Comparison of ENCODE assay signal across 8 mouse cellular contexts in the genomic region with DNA sequence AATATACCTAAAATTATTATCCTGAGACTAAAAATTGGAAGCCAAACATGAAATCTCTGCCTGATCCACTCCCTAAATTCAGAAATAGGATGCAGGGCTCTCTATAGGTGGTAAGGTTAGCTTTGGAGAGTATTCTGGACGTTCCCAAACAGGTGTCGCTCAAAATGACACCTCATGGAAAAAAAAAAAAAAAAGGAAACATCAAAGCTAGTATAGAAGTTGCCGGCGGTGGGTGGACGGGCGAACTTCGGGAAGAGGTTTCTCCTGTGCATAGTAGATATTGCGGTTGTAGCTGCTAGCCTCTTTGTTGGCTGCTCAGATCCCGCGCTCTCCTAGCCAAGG. TPM values are rescaled to one million over a fixed set of nuclear protein-coding genes. Genes with fewer than 3 reads are reported as not detected.
DNase-seq lines count a peak whose midpoint lies in the region; ATAC-seq and TF ChIP-seq lines count a peak whose summit lies in the region.

No protein-coding gene starts in this region.

- no peaks in the 10 kb centered on the region for H3K36me3 ChIP-seq in heart, embryonic 13.5 days
- H3K36me3 ChIP-seq in ES-Bruce4 (ENCODE audit: control insufficient read depth, insufficient read depth, low read length, poor library complexity, severe bottlenecking): no peaks in the 10 kb centered on the region
- no peaks in the 10 kb centered on the region for H3K36me3 ChIP-seq in forebrain, embryonic 16.5 days (ENCODE audit: control insufficient read depth, insufficient read depth)
- no peaks in the 10 kb centered on the region for H3K36me3 ChIP-seq in liver, postnatal 0 days (replicated peaks; ENCODE audit: insufficient read depth, low read length)

- H3K4me2 ChIP-seq in heart, embryonic 13.5 days: peak overlapping the region; percentile 71
- H3K4me2 ChIP-seq in forebrain, embryonic 16.5 days (ENCODE audit: low read length): peak overlapping the region; percentile 57
- peak overlapping the region; percentile 82 for H3K4me2 ChIP-seq in liver, postnatal 0 days (ENCODE audit: low read depth, low read length)

- peak overlapping the region; percentile 83 for H3K4me3 ChIP-seq in heart, embryonic 13.5 days
- peak overlapping the region; percentile 93 for H3K4me3 ChIP-seq in ES-Bruce4 (ENCODE audit: low read depth, low read length)
- peak overlapping the region; percentile 76 for H3K4me3 ChIP-seq in forebrain, embryonic 16.5 days (replicated peaks; ENCODE audit: low read length)
- peak overlapping the region; percentile 66 for H3K4me3 ChIP-seq in liver, postnatal 0 days (ENCODE audit: low read depth, low read length)

- no peaks in the 10 kb centered on the region for H3K9me3 ChIP-seq in heart, embryonic 13.5 days
- H3K9me3 ChIP-seq in ES-Bruce4 (replicated peaks; ENCODE audit: control insufficient read depth, insufficient read depth, low read length, poor library complexity, severe bottlenecking): no peaks in the 10 kb centered on the region
- no peaks in the 10 kb centered on the region for H3K9me3 ChIP-seq in forebrain, embryonic 16.5 days (ENCODE audit: control insufficient read depth, low read length)
- no peaks in the 10 kb centered on the region for H3K9me3 ChIP-seq in liver, postnatal 0 days (ENCODE audit: low read length)

- H3K4me1 ChIP-seq in heart, embryonic 13.5 days: peaks cover 24% of the 10 kb centered on the region
- H3K4me1 ChIP-seq in ES-Bruce4 (ENCODE audit: control insufficient read depth, insufficient read depth, low read length): no peaks in the 10 kb centered on the region
- peaks cover 26% of the 10 kb centered on the region for H3K4me1 ChIP-seq in forebrain, embryonic 16.5 days (replicated peaks; ENCODE audit: control insufficient read depth, insufficient read depth, low read length)
- H3K4me1 ChIP-seq in liver, postnatal 0 days (ENCODE audit: insufficient read depth): peaks cover 24% of the 10 kb centered on the region

- TF ChIP-seq CTCF in ES-Bruce4 (IDR thresholded peaks at IDR 0.05; ENCODE audit: low read depth, low read length): no peak
- TF ChIP-seq CTCF in liver, postnatal 0 days (IDR thresholded peaks at IDR 0.05; ENCODE audit: low read depth): no peak

- H3K27me3 ChIP-seq in heart, embryonic 13.5 days (replicated peaks): no peaks in the 10 kb centered on the region
- no peaks in the 10 kb centered on the region for H3K27me3 ChIP-seq in ES-Bruce4 (ENCODE audit: control insufficient read depth, insufficient read depth, low read length, poor library complexity, severe bottlenecking)
- no peaks in the 10 kb centered on the region for H3K27me3 ChIP-seq in forebrain, embryonic 16.5 days (replicated peaks; ENCODE audit: control insufficient read depth, insufficient read depth, low read length)
- H3K27me3 ChIP-seq in liver, postnatal 0 days (ENCODE audit: insufficient read depth, low read length): no peaks in the 10 kb centered on the region

- peak overlapping the region; percentile 99 for H3K27ac ChIP-seq in heart, embryonic 13.5 days (replicated peaks)
- peak overlapping the region; percentile 92 for H3K27ac ChIP-seq in ES-Bruce4 (ENCODE audit: insufficient read depth, low read length)
- peak overlapping the region; percentile 99 for H3K27ac ChIP-seq in forebrain, embryonic 16.5 days (ENCODE audit: low read length)
- H3K27ac ChIP-seq in liver, postnatal 0 days (ENCODE audit: low read depth): peak overlapping the region; percentile 94

- WGBS in heart, embryonic 13.5 days: 1% methylated on average over 10 of the region's 10 CpGs
- WGBS in forebrain, embryonic 16.5 days: 0% methylated on average over 10 of the region's 10 CpGs
- under 1% methylated on average over 10 of the region's 10 CpGs for WGBS in liver, postnatal 0 days (ENCODE audit: insufficient replicate concordance)

- peak overlapping the region; percentile 95 for H3K9ac ChIP-seq in heart, embryonic 13.5 days
- H3K9ac ChIP-seq in ES-Bruce4 (ENCODE audit: low read depth, poor library complexity, severe bottlenecking): peak overlapping the region; percentile 86
- peak overlapping the region; percentile 93 for H3K9ac ChIP-seq in forebrain, embryonic 16.5 days (replicated peaks; ENCODE audit: low read depth, low read length)
- H3K9ac ChIP-seq in liver, postnatal 0 days (replicated peaks): peak overlapping the region; percentile 80

- ATAC-seq in heart, embryonic 13.5 days (ENCODE audit: extremely low read depth, insufficient number of reproducible peaks, low FRiP score, low TSS enrichment): no peak
- ATAC-seq in forebrain, embryonic 16.5 days: no peak
- no peak for ATAC-seq in liver, postnatal 0 days
- ATAC-seq in erythroid progenitor cell, adult 5-6 weeks (replicated peaks; ENCODE audit: low FRiP score, poor library complexity, severe bottlenecking): no peak

- TF ChIP-seq EP300 in ES-Bruce4 (IDR thresholded peaks at IDR 0.05; ENCODE audit: insufficient read depth, low read depth, low read length): no peak
- no peak for TF ChIP-seq EP300 in liver, postnatal 0 days (IDR thresholded peaks at IDR 0.05; ENCODE audit: low read depth)

- TF ChIP-seq POLR2A in ES-Bruce4 (IDR thresholded peaks at IDR 0.05; ENCODE audit: insufficient read depth, low read length): no peak

- no peak for DNase-seq in heart, adult 18-20 months
- DNase-seq in liver, postnatal 0 days: no peak
- DNase-seq in adrenal gland, adult 18-20 months (ENCODE audit: low spot score in 2 of 2): no peak
- DNase-seq in gastrocnemius, adult 8-10 months (ENCODE audit: low spot score in 2 of 2): no peak

RNA-seq across cellular contexts. Expression of a gene that starts 41.1 kb away (rescaled TPM):
- 9.7 and 10.5 TPM in 2 replicates for polyA plus RNA-seq in heart, embryonic 13.5 days (2015; fragmentation: Nextera tagmentation; extraction: Ambion mirVana)
- 1 to 10 TPM; 3.3 to 3.7 TPM for total RNA-seq in heart, adult 18-20 months (2021)
- polyA plus RNA-seq in ES-Bruce4 (2011; ENCODE audit: insufficient read depth, insufficient read length, low read depth, missing spikeins): 27.2 and 30.5 TPM in 2 replicates
- polyA plus RNA-seq in forebrain, embryonic 16.5 days (2015; fragmentation: Nextera tagmentation; extraction: Ambion mirVana): 15.4 and 16.5 TPM in 2 replicates
- 4.7 and 5.1 TPM in 2 replicates for polyA plus RNA-seq in liver, postnatal 0 days (2015; fragmentation: Nextera tagmentation; extraction: Ambion mirVana)
- total RNA-seq in adrenal gland, adult 18-20 months (2021): 1 to 10 TPM; 6.6 to 7.6 TPM
- total RNA-seq in gastrocnemius, adult 8-10 months (2022): 1 to 10 TPM; 3.3 to 4.2 (median 3.7) TPM
- total RNA-seq in erythroid progenitor cell, adult 5-6 weeks (2015; ENCODE audit: low replicate concordance): 2.9 and 5.9 TPM in 2 replicates
- total RNA-seq in erythroid progenitor cell, adult 5-6 weeks (2017; ENCODE audit: low replicate concordance): 3.0 and 5.7 TPM in 2 replicates

RNA-seq across cellular contexts. Expression of a gene that starts 41.2 kb away (rescaled TPM):
- 8.8 and 9.5 TPM in 2 replicates for polyA plus RNA-seq in heart, embryonic 13.5 days (2015; fragmentation: Nextera tagmentation; extraction: Ambion mirVana)
- 10 to 100 TPM; 10.3 to 11.5 TPM for total RNA-seq in heart, adult 18-20 months (2021)
- 27.5 and 30.5 TPM in 2 replicates for polyA plus RNA-seq in ES-Bruce4 (2011; ENCODE audit: insufficient read depth, insufficient read length, low read depth, missing spikeins)
- polyA plus RNA-seq in forebrain, embryonic 16.5 days (2015; fragmentation: Nextera tagmentation; extraction: Ambion mirVana): 16.1 and 17.2 TPM in 2 replicates
- polyA plus RNA-seq in liver, postnatal 0 days (2015; fragmentation: Nextera tagmentation; extraction: Ambion mirVana): 2.6 and 3.2 TPM in 2 replicates
- 10 to 100 TPM; 13.6 to 18.6 TPM for total RNA-seq in adrenal gland, adult 18-20 months (2021)
- 1 to 10 TPM; 5.6 to 6.9 (median 6.3) TPM for total RNA-seq in gastrocnemius, adult 8-10 months (2022)
- total RNA-seq in erythroid progenitor cell, adult 5-6 weeks (2015; ENCODE audit: low replicate concordance): 7.6 and 8.0 TPM in 2 replicates
- 5.2 and 6.2 TPM in 2 replicates for total RNA-seq in erythroid progenitor cell, adult 5-6 weeks (2017; ENCODE audit: low replicate concordance)
